Mouse (Mus musculus): Measurements from ENCODE around the gene Nop16.

Gene Nop16

DNA sequence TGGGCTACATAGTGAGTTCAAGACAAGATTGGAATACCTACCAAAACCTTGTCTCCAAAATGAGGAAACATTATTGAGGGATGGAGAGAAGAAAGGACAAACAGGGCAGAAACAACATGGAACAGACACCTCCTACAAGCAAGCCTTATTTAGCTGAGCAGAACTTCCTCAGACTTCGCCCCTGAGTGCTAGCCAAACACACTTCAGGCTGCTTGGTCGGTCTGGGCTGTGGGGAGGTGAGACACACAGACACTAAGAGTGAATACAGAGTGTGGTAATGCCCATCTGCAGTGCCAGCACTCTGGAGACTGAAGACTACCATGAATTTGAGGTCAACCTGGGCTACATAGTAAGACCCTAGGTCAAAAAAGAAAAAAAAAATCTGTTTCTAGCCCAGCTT lies 30.2 kb downstream of the Nop16 start:
- DNase-seq = no peak

DNA sequence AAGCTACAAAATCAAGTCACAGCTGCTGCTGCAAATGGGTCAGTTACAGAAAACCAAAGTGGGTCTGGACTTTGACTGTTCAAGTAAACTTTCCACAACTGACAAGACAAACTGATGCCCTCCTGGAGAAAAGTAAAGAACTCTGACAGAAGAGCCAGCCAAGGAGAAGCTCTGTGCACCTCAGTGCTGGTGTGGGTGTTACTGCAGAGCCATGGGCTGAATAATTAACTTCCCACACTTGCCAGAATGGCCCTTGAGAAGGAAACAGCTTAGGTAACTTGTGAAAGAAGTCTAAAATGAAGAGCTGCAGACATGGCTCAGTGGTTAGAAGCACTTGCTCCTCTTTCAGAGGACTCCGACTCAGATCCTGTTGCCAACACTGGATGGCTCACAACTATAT lies 32.2 kb downstream of the Nop16 start:
- DNase-seq = no peak

DNA sequence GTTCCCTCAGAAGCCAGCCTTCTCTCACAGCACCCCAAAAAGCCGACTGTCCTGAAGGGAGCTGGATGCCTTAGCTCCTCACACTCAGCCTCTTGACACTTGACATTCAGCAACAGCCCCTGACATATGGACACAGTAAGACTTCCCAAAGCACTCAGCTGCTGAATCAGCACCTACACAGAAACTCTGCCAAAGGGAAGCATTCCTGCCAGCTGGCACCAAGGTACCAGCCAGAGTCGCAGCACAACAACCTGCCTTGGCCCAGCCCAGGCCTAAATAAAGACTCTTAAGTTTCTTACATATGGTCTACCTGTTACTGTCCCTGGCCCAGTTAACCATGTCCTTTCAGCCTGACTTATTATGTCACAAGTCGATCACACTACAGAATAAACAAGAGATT lies 33.1 kb downstream of the Nop16 start:
- no peak for DNase-seq

DNA sequence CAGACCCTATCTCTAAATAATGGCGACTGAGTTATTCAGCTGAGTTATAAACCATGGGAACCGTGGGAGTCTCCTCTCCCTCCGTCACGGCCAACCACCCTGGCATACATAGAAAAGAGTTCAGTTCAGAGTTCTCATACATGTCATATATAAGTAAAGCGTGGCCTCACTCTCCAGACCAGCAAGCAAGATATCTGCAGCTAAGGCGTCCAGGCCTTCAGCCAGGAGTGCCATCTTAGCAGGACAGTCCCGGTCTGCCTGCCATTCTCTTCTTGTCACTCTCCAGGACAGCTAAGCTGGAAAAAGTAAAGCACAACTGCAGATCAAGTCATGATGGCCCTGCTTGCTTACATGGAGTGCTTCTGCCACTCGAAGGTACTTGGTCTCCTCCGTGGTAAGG lies 33.7 kb downstream of the Nop16 start:
- DNase-seq = no peak

DNA sequence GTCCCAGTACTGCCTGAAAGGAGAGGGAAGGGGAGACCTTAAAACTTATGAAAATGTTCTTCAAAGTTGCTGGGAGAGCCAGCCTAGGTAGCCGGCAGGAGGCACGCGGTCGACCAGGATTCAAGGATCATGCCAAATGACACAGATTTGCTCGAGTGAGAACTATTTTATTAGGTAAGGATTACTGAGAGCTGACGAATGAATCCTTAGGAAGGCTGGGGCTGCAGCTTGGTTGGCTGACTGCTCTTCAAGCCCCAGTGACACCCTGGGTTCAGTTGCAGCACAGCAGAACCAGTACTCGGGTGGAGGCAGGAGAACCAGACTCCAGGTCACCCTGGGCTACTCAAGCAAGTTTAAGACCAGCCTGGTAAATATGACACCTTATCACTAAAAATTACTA lies 41.9 kb downstream of the Nop16 start:
- no peak for DNase-seq

Data from kidney, postnatal 4 days (tissue).